Mouse (Mus musculus) brain, embryonic 18.5 days (tissue): ENCODE measurements at regions not wholly inside any gene's neighbourhood (a gene's known extent, or its start where the extent isn't known, plus 50 kb on each side); places are given as distances from the start of the nearest gene placed in this dataset.
"Not testable (repeated sequence)": the region's sequence is repeated elsewhere in the genome, so short reads cannot be mapped to it uniquely, and the experiment has no call there.

Source experiments
- DNase-seq: peaks from one replicate; pipeline ENCODE4 v3.0.0-alpha.2; 2012; ENCODE audit warnings: low read depth, low spot score

DNA sequence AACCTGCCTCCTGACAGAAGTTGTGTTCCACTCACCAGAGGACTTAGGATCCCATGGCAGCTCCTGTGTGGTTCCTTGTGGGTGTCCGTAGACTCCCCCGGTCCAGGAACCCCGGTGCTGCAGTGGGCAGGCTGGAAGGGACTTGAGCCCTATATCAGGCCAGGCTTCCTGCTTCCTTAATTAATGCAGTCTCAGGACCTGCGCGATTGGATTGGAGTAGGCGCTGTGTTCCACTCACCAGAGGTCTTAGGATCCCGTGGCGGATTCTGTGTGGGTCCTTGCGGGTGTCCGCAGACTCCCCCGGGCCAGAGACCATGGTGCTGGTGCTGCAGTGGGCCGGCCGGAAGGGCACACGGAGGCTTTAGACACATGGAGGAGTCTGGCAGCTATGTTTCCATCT, 288.7 kb downstream of the Fut8 start:
- not testable (repeated sequence) for DNase-seq

DNA sequence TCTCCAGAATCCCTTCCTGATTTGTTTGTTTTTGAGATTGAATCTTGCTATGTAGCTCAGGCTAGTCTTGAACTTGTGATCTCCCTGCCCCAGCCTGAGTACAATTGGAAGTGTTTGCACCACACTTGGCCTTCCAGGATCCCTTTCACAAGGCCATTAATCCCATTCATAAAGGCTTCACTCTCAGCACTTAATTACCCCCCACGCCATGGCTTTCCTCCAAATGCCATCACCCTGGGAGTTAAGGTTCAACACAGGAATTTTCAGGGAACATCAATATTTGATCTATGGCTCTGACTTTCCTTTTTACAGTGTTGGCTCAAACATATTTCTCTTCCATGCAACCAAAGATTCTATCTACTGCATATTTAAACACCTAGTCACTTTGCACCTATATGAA, 289.6 kb downstream of the Fut8 start:
- DNase-seq, result no peak

DNA sequence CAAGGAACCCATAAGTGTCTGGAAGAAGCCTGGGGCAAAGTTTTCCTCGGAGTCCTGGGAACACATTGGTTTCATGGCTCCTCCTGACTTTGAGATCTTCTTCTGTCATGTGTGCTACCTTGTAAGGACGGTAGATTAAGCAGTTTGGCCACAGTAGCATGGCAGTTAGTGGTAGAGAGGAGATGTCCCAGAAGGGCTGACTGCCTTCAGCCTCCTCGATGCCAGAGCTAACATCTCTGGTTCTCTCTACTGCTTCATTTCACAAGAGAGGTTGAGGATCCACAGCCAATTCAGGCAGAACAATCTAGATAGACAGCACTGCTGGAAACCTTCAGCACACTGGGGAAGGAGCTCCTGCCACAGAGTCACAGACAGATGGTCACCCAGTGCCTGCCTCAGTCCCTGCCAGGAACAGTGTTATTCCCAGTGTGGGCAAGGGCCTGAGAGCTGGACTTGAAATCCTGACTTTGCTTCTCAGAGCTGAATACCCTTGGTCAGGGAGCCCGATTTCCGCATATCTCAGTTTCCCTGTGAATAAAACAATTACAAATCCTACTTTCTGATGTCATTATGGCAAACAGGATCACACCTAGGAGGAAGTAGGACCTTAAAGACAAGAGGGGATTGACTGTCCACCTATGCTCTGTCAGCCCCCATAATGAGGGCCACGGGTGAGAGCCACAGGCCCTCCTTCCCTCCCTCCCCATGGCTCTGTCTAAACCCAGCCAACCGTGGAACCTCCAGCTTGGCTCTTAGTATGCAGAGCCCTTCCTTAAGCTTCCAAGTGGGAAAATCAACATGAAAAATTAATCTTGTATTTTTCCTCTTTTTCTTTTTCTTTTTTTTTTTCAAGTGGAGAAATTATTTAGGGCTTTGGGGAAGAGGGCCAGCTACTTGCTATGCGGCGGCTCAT, 290.3 kb downstream of the Fut8 start:
- DNase-seq, result no peak

DNA sequence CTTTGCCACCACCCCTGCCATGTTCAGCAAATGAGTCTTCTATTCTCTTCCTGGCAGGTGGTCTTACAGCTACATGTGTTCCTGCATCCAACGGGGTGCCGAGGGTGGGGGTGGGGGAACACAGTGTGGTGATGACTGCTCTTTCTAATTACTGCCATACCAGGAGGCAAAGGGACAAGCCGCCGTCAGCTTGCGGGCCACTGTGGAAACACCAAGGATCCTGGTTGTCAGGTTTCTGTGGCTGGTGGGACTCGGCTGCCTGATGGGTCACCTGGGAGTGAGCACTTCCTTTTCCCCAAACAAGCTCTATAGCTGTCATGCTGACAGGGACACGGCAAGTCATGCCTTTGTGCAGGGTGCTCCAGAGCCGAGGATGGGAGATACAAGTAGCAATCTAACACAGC, 290.9 kb downstream of the Fut8 start:
- DNase-seq, result no peak

DNA sequence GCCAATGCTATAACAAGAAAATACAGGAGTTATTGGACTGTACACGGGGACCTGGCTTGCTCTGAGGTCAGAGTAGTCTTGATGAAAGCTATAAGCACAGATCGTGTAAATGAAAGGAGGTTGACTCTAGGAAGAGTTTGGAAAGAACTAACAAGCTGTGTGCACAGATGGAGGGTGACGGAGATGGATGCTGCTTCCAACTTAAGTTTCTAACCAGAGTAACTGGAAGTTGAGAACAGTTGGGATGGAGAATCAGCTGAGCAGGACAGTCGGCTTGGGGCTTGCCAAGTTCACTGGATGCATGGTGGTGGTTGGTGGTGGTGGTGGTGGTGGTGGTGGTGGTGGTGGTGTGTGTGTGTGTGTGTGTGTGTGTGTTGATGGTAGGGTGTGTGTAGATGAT, 291.5 kb downstream of the Fut8 start:
- DNase-seq, result no peak

DNA sequence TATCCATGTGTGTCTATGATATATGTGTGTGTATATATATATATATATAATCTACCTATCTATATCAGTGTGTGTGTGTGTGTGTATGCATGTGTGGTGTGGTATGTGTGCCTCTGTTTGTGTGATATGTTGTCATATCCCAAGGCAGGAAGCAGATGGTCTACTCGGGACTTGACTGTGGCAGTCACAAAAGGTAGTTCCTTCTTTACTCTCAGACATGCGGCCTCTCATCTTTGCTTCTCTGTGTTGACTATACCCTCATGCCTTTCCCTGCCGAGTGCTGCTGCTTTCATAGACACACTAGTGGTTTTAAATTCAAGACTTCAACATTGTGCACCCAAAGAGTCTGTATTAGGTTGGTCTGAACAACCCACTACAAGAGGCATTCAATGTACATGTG, 292.0 kb downstream of the Fut8 start:
- no peak for DNase-seq

DNA sequence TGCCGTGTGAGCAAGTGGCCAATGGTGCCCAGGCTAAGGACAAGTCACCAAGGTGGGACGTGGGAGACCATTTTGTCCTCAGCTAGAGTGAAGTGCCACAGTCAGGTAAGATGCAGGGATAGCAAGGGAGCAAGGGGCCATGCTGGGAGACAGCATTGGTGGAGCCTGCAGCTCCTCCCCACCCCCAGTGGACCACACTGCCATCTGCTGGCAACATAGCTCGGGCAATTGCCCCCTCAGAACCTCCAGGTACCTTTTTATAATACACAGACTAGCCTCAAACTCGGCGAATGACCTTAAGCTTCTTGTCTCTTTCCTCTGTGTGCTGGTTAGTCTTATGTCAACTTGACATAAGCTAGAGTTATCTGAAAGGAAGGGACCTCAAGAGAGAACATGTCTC, 293.4 kb downstream of the Fut8 start:
- DNase-seq, result no peak

DNA sequence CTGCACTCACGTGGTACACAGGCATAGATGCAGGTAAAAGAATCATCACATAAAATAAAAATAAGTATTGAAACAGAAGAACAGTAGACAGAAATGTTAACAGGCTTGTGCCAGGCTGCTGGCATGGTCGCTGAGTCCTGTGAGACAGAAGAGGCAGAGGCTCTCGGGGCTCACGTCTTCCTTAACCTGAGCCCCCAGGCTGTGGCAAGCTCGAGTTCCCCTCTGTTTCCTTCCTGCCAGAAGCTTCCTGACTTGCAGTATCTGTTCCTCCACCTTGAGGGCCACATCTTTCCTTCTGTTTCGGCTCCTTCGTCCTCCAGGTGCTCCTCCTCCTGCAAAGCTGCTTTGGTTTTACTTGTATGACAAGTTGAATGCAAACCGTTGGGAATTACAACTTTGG, 294.6 kb downstream of the Fut8 start:
- DNase-seq, result no peak

DNA sequence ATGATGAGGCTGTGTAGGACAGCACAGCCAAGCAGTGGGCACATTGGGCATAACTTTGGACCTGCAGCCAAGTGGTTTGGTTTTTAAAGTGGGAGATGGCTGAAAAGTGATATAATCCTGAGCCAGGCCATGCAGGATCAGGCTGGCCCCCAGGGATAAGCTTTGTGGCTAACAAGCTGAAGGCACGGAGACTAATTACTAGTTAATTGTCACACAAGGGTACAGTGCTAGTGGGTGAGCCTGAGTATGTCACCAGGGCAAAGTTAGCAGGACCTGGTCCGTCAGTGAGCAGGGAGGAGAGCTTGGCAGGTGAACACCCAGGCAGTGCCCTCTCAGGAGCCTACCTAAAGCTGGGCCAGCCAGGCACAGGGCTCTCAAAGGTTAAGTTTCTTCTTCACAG, 295.7 kb downstream of the Fut8 start:
- DNase-seq, result no peak

DNA sequence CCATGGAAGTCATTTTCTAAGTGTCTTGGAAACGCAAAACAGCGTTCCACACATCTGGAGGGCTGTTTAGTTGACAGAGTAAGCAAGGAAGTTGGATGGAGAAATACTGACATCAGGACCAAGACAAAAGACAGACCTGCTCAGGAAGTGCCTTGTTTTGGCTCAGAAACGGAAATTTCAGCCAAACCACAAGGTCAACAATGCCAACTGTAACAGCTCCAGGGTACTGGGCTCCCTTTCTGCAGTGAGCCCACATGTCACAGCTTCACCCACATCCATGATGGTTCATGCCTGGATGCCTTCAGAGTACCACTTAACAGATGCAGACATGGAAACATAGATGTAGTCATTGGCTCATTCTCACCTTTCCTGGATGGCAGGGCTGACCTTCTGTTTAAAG, 296.2 kb downstream of the Fut8 start:
- DNase-seq, result no peak

DNA sequence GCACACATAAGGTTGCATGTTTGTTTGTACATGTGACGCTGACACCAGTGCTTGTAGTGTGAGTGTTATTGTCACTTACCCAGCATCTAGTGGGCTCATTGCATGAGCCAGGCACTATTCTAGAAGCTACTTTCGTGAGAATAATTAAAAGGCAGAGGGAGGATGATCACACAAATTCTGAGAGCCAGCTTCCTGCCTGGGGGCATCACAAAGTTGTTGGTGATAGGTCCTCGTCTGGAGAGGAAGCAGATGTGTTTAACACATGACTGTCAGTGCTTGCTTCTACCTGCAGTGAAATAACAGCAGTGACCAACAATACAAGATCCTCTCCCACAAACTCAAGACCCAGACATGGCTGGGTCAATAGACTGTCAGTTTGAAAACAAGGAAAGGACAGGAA, 297.2 kb downstream of the Fut8 start:
- no peak for DNase-seq

DNA sequence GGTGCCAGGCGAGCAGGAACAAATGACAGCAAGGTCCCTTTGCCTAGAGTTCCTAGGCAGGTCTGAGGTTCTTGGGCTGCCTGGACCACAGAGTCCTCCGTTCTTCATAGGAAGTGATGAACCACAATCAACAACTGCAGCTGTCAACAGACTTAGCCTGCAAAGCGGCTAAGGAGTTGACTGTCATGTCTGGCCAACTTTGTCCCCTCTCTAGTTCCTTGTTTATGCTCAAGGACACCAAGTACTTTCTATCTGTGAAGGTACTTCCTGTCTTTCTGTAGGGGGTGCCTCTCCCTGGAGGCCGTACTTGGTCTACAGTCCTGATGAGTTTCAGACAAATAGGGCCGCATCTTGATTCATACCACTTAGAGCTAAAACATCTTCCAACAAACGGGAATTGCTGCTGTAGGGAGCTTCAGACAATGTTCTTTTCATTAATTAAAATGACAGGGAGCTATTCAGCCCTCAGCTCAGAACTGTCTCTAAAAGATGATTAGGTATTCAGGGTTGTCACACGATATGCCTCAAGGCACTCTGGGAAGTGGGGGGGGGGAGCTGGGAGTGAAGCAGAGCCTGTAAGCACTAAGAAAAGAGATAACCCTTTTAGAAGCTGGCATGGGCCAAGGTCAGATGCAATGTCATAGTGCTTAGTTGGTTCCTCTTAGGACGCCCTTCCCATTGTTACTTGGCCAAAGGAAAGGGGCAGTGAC, 299.4 kb downstream of the Fut8 start:
- DNase-seq, result no peak

DNA sequence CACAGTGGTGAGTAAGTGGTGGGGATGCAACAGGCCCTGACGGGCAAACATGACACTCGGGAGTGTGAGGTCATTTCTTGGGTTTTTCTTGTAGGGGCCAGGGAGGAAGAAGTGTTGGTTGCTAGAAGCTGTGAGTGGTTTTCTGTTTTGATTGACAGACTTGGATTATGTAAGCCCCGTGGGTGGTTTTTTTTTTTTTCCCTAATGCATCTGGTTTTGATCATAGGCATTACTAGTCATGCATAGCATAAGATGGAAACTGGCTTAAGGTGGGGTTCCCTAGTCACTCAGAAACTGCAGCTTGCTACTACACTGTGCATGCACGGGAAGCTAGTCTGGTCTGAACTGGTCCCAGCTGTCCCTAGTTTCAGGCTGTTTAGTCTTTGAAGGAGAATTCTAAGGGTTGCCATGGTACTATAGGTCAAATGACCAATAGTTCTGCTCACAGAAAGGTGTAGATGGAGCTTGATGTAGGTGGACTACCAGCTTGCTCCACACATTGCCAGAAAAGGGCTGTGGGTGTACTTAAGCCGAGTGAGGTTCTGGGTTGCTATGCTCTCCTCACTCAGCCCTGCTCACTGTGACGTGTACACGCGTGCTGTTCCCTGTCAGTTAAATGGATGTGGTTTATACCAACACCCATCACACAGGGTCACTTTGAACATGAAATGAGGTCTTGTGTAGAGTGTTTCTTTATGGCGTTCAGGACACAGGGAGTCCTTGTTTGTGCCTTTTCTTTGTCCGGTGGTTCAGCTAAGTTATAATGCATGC, 301.9 kb downstream of the Fut8 start:
- no peak for DNase-seq

DNA sequence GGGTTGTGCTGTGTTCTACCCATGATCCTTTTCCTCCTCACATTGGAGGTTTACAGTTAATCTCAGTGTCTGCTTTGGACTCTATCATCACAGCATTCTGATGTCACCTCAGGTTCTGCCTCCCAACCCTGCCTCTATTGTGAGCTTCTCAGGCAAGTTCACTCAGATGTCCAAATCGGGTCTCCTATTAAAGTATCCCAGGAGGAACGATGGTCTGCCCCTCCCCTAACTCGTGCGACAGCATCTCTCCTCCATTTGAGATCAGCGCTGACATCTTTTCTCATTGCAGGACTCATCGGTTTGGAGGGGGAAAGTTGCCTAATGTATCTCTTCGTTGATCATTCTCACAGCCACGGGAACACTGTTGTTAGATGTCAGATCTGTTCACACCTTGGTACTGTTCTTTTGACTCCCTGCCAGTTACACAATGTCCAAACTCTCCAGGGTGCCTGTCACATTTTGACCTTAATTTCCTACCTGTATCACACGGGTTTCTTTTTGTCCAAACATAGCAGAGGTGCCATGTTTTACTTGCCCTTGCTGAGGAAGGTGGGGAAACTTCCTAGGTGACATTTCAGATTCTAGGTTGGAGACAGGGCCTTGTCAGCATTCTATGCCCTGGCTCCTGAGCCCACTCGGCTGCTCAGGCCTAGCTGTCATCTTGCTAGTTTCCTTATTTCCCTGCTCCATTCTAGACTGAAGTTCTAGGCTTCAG, 303.3 kb downstream of the Fut8 start:
- DNase-seq, result no peak

DNA sequence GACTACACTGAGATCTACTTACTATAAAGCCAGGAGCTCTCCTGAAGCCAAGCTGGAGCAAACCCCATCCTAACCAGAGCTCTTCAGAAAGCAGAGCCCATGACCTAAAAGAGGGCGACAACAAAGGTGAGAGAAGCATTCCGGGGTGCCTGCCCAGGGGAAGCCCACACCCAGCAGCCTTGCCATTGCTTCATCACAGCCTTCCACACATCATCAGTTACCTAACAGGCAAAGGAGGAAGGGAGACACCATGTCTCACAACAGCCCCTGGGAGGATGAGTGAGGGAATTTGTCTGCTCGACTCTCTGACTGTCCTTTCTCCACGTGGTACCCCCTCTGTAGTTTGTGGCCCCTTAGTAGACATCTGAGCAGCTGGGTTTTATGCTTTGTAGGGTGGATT, 303.9 kb downstream of the Fut8 start:
- no peak for DNase-seq

DNA sequence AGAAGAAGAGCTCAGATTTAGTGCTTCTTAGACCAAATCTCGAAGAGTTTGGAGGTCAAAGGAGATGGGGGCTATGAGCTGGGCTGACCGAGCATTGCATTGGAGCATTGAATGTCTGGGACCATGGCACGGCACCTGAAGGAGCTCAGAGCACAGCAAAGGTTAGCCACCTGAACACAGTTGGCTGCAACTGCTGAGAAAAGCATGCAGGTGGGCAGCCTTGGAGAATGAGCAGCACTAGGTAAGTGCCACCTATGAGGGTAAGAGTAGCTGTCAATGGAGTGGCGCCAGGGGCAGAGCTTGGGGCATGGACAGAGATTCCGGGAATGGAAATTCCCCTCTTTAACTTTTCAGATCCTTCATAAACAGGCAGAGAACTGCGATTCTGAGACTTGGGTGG, 305.7 kb downstream of the Fut8 start:
- DNase-seq, result no peak

DNA sequence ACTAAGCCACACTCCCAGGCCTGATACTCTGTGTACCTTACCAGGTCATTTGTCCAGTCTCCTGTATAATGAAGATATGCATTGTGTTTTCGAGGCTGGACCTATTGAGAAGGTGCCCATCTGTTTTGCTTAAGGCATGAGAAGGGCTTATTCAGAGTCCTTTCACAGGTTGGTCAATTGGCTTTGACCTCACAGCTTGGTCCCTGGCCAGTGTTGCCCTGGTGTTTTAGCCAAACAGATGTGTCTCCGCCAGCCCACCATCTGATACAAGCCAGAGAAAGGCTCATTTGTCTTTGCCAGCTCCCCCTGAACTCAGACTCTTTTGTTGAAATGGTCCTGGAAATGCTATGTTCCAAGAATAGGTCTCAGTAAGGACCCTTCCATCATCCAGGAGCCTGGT, 308.2 kb downstream of the Fut8 start:
- DNase-seq, result no peak

DNA sequence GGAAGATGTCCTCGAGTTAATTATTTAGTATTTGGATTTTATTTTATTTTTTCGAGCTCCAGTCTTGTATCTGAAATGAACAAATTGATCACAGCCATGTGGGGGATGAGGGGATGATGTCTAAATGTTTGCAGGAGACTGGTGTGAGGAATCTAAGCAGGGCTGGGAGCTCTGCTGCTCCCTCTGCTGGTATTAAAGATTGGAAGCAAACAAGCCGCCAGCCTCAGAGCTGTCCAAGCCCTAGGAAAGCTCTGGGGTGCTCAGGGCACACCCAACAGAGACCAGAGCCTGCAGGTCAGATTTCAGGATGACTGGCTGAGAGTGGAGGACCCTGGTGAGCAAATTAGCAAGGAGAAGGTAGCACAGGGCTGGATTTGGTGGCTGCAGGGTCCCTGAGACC, 330.4 kb downstream of the Fut8 start:
- no peak for DNase-seq

DNA sequence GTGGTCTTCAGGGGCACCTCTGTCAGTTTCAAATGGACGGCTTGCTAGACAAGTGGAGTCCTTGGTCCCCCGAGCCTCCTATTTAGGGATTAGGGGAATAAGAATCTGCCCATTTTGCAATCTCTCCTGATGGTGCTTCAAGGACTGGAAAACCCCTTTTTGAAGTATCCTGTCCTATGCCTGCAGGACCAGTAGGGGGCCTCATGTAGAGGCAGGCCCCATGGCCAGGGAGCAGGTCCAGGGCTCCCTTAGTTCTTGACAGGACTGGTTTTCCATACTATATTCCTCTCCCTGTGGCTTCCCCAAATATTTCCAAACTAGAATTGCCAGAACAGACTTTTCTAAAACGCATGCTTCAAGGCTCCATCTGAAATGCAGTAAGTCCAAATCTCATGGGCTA, 332.6 kb downstream of the Fut8 start:
- DNase-seq, result no peak

DNA sequence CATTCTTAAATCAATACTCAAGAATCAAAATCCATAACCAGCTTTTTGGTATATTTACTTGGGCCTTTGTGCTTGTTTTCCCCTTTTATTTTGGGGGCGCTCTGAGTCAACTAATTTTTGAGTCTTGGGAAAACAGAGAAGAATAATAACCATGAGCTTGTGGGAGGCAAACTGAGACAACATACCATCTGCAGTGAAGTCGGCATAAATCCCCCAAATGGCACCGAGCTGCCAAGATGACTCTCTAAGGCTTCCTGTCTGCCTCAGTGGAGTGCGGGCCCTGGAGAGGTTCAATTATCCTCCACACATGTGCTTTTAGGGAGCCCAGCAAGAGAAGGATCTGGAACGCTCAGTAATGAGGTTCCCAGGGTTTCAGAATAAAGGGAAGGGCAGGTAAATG, 333.1 kb downstream of the Fut8 start:
- no peak for DNase-seq

DNA sequence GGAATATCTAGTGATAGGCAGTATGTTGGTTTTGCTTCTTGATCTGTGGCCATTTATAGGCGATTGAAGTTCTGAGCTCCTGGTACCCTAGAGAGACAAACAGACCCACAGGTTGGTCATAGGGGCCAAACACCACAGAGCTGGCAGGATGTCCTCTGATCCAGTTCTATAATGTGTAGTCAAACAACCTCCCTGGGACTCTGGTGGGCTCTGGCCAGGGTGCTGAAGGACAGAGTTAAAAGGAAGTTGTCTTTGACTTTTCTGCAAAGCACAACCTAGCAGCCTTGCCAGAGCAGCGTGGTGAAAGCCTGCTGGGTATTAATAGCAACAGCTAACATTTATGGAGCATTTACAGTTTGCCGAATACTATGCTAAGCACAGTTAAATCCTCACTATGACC, 337.1 kb downstream of the Fut8 start:
- DNase-seq, result no peak

DNA sequence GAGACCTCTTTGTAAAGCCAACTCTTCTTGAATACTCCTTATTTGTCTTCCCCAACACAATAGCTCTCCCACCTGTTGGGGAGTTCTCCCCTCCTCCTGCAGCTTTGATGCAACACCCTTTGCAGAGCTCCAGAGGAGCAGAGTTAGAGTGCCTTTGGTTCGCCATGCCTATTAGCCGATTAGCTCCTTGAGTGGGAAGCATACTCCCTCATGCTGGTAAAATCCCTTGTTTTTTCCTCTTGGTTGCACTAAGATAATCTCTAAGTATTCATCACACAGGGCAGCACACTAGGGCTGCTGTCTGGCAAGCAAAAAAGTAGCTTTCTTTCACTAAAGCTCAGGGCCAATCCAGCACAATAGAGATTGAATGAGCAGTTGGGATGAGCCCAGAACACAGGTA, 350.4 kb downstream of the Fut8 start:
- DNase-seq, result no peak
